Mouse (Mus musculus) neural tube, embryonic 14.5 days (tissue): ENCODE results near the gene Rab1a. TPM values are rescaled to one million over a fixed set of nuclear protein-coding genes. Genes with fewer than 3 reads are reported as not detected.
A peak's percentile ranks its signal among the peaks of the same experiment; 100 is the strongest.

Experiments used
- ATAC-seq: fragments of 200-750 bp; cut with Nextera tagmentation; 2 replicates; pipeline ENCODE4 v1.8.0; 2017; ENCODE audit warnings: low read depth, mild to moderate bottlenecking, moderate TSS enrichment, moderate library complexity
- H3K27ac ChIP-seq: fragments of 300-500 bp; sonication (generic); 2 replicates; pipeline ENCODE4 v1.5.1; 2014; ENCODE audit warnings: low read depth, mild to moderate bottlenecking, control low read depth, low read length, moderate library complexity, mixed read lengths
- H3K27me3 ChIP-seq: fragments of 300-500 bp; sonication (generic); 2 replicates; pipeline ENCODE4 v1.6.1; 2014; ENCODE audit warnings: low read length; ENCODE audit not compliant: control insufficient read depth, insufficient read depth
- H3K36me3 ChIP-seq: fragments of 300-500 bp; sonication (generic); 2 replicates; pipeline ENCODE4 v1.6.1; 2014; ENCODE audit warnings: low read length, mixed read lengths; ENCODE audit not compliant: control insufficient read depth, insufficient read depth
- H3K4me1 ChIP-seq: fragments of 300-500 bp; sonication (generic); 2 replicates; pipeline ENCODE4 v1.6.1; 2014; ENCODE audit warnings: low read length; ENCODE audit not compliant: control insufficient read depth, insufficient read depth
- H3K4me2 ChIP-seq: fragments of 300-500 bp; sonication (generic); 2 replicates; pipeline ENCODE4 v1.6.1; 2014; ENCODE audit warnings: mild to moderate bottlenecking, low read depth, low read length, control low read depth
- H3K4me3 ChIP-seq: fragments of 300-500 bp; sonication (generic); 2 replicates; pipeline ENCODE4 v1.5.1; 2014; ENCODE audit warnings: low read depth, low read length, control low read depth, mixed read lengths
- H3K9ac ChIP-seq: fragments of 300-500 bp; sonication (generic); replicated peaks from 2 replicates; pipeline ENCODE4 v1.6.1; 2014; ENCODE audit warnings: low read depth, mild to moderate bottlenecking, control low read depth, low read length, mixed read lengths
- H3K9me3 ChIP-seq: fragments of 300-500 bp; sonication (generic); 2 replicates; pipeline ENCODE4 v1.6.1; 2016; ENCODE audit warnings: low read length; ENCODE audit not compliant: control insufficient read depth
- WGBS: fragments of 180-500 bp; shearing (Covaris S2); extraction: QIAGEN DNeasy Blood & Tissue Kit; methylation state at CpG from one replicate; pipeline ENCODE4 v1.1.7; 2014; 5-methylcytosine and 5-hydroxymethylcytosine counted together
- polyA plus RNA-seq: library from polyadenylated mRNA; unstranded; fragments of >200 nt; fragmentation: Nextera tagmentation; extraction: Ambion mirVana; gene quantifications from 2 replicates; pipeline ENCODE4 v1.2.1, GENCODE M21; 2014

The Rab1a gene
- polyA plus RNA-seq, 1 experiment from 2014 or later, result 303 TPM

DNA sequence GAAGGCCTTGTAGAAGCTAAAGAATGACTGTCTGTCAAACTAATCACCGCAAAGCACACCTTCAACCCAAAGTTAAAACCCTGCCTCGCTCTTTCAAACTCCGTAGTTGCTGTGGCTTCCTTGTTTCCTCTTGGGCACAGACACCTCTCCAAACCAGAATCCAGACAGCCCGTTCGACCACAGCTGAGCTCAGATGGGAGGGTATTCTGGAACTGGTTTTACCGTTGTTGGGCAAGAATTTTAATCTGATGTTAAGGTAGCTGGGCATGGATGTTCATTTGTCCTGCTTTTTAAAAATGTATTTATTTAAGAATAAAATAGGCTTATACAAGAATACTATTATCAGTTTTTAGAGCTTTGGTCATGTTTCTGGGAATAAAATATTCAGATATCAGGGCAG lies 14.0 kb upstream of the Rab1a start:
- Histone ChIP-seq H3K9ac (no peak overlapping the region), H3K4me1 (no peaks in the 10 kb centered on the region), H3K36me3 (no peaks in the 10 kb centered on the region), H3K27ac (no peak overlapping the region), H3K4me2 (no peak overlapping the region), H3K4me3 (no peak overlapping the region), H3K27me3 (no peaks in the 10 kb centered on the region), H3K9me3 (no peaks in the 10 kb centered on the region)
- ATAC-seq, result no peak
- 79% methylated on average over 6 of the region's 6 CpGs for WGBS

DNA sequence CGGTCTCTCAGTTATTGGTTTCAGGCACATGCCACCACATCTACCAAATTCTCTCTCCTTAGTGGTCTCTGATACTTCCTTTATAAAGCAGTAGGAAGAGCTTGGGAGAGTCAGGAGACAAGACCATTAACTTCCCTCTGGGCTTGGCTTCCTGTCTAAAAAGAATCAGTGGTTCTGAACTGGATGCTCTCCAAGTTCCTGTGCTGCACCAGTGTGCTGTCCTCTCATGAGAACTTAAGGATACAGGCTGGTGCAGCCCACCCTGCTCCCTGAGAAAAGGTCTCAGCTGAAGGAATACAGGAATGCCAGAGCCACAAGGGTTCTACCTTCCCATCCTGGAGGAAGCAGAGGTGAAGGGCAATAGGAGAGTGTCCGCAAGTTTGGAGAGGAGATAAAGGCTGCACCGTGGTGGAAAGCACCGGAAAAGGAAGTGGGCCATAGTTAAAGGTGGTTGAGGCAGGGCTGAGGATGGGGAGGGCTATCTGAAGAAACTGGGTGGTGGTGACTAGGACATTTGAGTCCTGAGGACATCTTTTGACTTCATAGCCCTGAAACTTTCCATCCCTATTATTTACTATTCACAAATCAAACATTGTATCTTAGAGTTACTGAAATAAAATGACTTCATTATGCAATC lies 8.0 kb upstream of the Rab1a start:
- Histone ChIP-seq H3K36me3 (no peaks in the 10 kb centered on the region), H3K27ac (no peak overlapping the region), H3K27me3 (no peaks in the 10 kb centered on the region), H3K9ac (no peak overlapping the region), H3K4me3 (no peak overlapping the region), H3K9me3 (no peaks in the 10 kb centered on the region), H3K4me1 (no peaks in the 10 kb centered on the region), H3K4me2 (no peak overlapping the region)
- no peak for ATAC-seq
- WGBS, result 94% methylated on average over 4 of the region's 4 CpGs

- Histone ChIP-seq H3K4me2 (peak overlapping the region; percentile 91), H3K4me1 (peaks cover 26% of the 10 kb centered on the region), H3K4me3 (peak overlapping the region; percentile 99), H3K9me3 (no peaks in the 10 kb centered on the region), H3K36me3 (no peaks in the 10 kb centered on the region), H3K9ac (peak overlapping the region; percentile 97), H3K27me3 (no peaks in the 10 kb centered on the region), H3K27ac (peak overlapping the region; percentile 97)
- WGBS, result under 1% methylated on average over 37 of the region's 40 CpGs
- ATAC-seq, result peak; percentile 39
Observed at GRCm38 (mm10) chr11:20201661-20202101, 449 bp downstream of the Rab1a start.

GRCm38 (mm10) chr11:20202299-20203011 lies 1.2 kb downstream of the Rab1a start:
- Histone ChIP-seq H3K27me3 (no peaks in the 10 kb centered on the region), H3K27ac (no peak overlapping the region), H3K4me3 (peak overlapping the region; percentile 99), H3K9me3 (no peaks in the 10 kb centered on the region), H3K4me2 (peak overlapping the region; percentile 91), H3K36me3 (no peaks in the 10 kb centered on the region), H3K9ac (peak overlapping the region; percentile 97), H3K4me1 (peaks cover 29% of the 10 kb centered on the region)
- WGBS, result 58% methylated on average over 7 of the region's 7 CpGs
- no peak for ATAC-seq

GRCm38 (mm10) chr11:20204321-20204720 lies 3.1 kb downstream of the Rab1a start:
- no peak overlapping the region for H3K27ac ChIP-seq
- no peaks in the 10 kb centered on the region for H3K36me3 ChIP-seq
- H3K9ac ChIP-seq, result no peak overlapping the region
- H3K27me3 ChIP-seq, result no peaks in the 10 kb centered on the region
- H3K4me2 ChIP-seq, result 0 out of 2 replicates have a peak overlapping the region, but pooled peaks have one; percentile 40
- no peak overlapping the region for H3K4me3 ChIP-seq
- 79% methylated on average over 2 of the region's 2 CpGs for WGBS
- peaks cover 29% of the 10 kb centered on the region for H3K4me1 ChIP-seq
- no peak for ATAC-seq
- H3K9me3 ChIP-seq, result no peaks in the 10 kb centered on the region

- no peak overlapping the region for H3K27ac ChIP-seq
- no peak overlapping the region for H3K4me3 ChIP-seq
- no peak overlapping the region for H3K4me2 ChIP-seq
- no peaks in the 10 kb centered on the region for H3K27me3 ChIP-seq
- no peaks in the 10 kb centered on the region for H3K9me3 ChIP-seq
- WGBS, result 82% methylated on average over 9 of the region's 9 CpGs
- H3K9ac ChIP-seq, result no peak overlapping the region
- H3K36me3 ChIP-seq, result no peaks in the 10 kb centered on the region
- H3K4me1 ChIP-seq, result peaks cover 29% of the 10 kb centered on the region
- no peak for ATAC-seq
Observed at GRCm38 (mm10) chr11:20204870-20205446, 3.7 kb downstream of the Rab1a start.

DNA sequence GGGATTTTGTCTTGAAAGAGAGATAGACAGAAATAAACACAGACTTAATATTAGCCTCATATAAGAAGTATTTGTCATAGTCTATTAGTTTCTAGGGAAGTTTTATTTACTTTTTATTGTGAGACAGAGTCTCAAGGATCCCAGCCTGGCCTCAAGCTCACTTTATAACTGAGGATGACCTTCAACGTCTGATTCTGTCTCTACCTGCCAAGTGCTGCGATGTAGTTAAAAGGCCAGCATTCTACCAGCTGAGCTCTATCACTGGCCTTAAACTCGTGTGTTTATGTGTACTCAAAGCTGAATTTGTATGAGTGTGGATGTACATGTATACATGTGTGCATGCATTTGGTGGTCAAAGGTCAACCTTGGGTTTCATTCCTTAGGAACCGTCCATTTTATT lies 4.3 kb downstream of the Rab1a start:
- Histone ChIP-seq H3K27ac (no peak overlapping the region), H3K4me2 (no peak overlapping the region), H3K36me3 (no peaks in the 10 kb centered on the region), H3K4me1 (peaks cover 29% of the 10 kb centered on the region), H3K4me3 (no peak overlapping the region), H3K9me3 (no peaks in the 10 kb centered on the region), H3K27me3 (no peaks in the 10 kb centered on the region), H3K9ac (no peak overlapping the region)
- 90% methylated on average over 4 of the region's 4 CpGs for WGBS
- ATAC-seq, result no peak

DNA sequence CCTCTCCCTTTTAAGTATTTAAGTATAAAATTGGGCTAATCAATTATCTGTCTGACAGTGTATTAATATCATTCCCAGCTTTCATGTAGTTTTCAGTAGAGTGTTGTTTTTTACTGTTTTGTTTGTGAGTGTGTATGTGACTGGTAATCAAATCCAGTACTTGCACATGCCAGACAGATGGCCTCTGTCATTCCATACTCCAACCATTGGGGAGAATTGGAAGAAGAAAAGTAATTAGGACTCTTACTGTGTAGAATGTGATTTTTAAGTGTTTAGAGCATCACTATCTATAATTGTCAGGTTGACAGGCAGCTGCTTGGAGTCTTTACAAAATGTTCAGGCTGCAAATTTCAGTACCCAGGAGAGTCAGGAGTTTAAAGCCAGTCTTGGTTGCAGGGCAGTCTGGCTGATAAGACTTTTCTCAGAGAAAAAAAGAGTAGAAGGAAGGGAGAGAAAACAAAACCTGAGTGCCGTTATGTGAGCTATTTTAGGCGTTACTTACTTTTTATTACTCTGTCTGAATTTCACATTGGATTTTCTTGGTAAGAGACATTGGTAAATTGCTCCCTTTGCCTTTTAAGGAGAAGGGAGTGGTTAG lies 5.5 kb downstream of the Rab1a start:
- H3K9me3 ChIP-seq, result no peaks in the 10 kb centered on the region
- H3K4me1 ChIP-seq, result peaks cover 29% of the 10 kb centered on the region
- no peak overlapping the region for H3K9ac ChIP-seq
- no peak overlapping the region for H3K27ac ChIP-seq
- WGBS, result 61% methylated on average over 2 of the region's 2 CpGs
- H3K27me3 ChIP-seq, result no peaks in the 10 kb centered on the region
- ATAC-seq, result no peak
- no peaks in the 10 kb centered on the region for H3K36me3 ChIP-seq
- no peak overlapping the region for H3K4me2 ChIP-seq
- H3K4me3 ChIP-seq, result no peak overlapping the region

- Histone ChIP-seq H3K36me3 (no peaks in the 10 kb centered on the region), H3K4me3 (no peak overlapping the region), H3K9ac (no peak overlapping the region), H3K27ac (no peak overlapping the region), H3K27me3 (no peaks in the 10 kb centered on the region), H3K9me3 (no peaks in the 10 kb centered on the region), H3K4me1 (peaks cover 26% of the 10 kb centered on the region), H3K4me2 (no peak overlapping the region)
- 78% methylated on average over 2 of the region's 2 CpGs for WGBS
- ATAC-seq, result no peak
Observed at GRCm38 (mm10) chr11:20207589-20207988, 6.4 kb downstream of the Rab1a start.
